Comparison of ENCODE assay signal across 29 mouse cellular contexts in genomic region chr5:134260001-134260636, GRCm38 (mm10). TPM values are rescaled to one million over a fixed set of nuclear protein-coding genes. Genes with fewer than 3 reads are reported as not detected.
DNase-seq lines count a peak whose midpoint lies in the region; ATAC-seq and TF ChIP-seq lines count a peak whose summit lies in the region.
"Had no signal": no experiment of that assay in that cellular context is flagged by ENCODE, and none has a peak within 500 bp of the region (broad histone marks: within the 10 kb centered on the region; RNA-seq: fewer than 3 reads in every experiment).

No protein-coding gene starts in this region.

- WGBS in liver, embryonic 12.5 days (ENCODE audit: insufficient replicate concordance), result 86% methylated on average over 9 of the region's 9 CpGs

- H3K36me3 ChIP-seq in testis, adult 2 months (ENCODE audit: control insufficient read depth, insufficient read depth, low read length), result peaks cover 3% of the 10 kb centered on the region
- H3K36me3 ChIP-seq in liver, embryonic 12.5 days, result peaks cover 98% of the 10 kb centered on the region

- peak; percentile 21 to 34 for DNase-seq in cerebellum, adult 18-20 months
- DNase-seq in cerebellum, adult 8-10 months, result no peak
- no peak for DNase-seq in testis, postnatal 10 days (ENCODE audit: low spot score)
- peak; percentile 39 for DNase-seq in cerebellum, adult 9-11 months
- DNase-seq in urinary bladder, postnatal 10 days (ENCODE audit: low spot score), result no peak
- DNase-seq: adrenal gland, postnatal 10 days; gastrocnemius, adult 2 months; gastrocnemius, postnatal 36 days; heart, adult 2 months; kidney, adult 8-10 months; kidney, postnatal 4 days; liver, postnatal 0 days; lung, postnatal 36 days; retina, postnatal 1 day; right cerebral cortex, postnatal 14 days; thymus, adult 18-20 months; thymus, postnatal 4 days had no signal

- H3K4me3 ChIP-seq in testis, adult 2 months (ENCODE audit: control insufficient read depth, low read depth, low read length), result peak overlapping the region; percentile 10; the same call in 1 of the 2 replicates
- H3K4me3 ChIP-seq in liver, embryonic 12.5 days, result no peak overlapping the region
- H3K4me3 ChIP-seq: embryonic facial prominence, embryonic 13.5 days; forebrain, embryonic 10.5 days; forebrain, embryonic 15.5 days; gastrocnemius, adult 2 months; heart, adult 2 months; heart, embryonic 12.5 days; limb, embryonic 13.5 days; midbrain, embryonic 12.5 days; stomach, embryonic 15.5 days had no signal

- no peaks in the 10 kb centered on the region for H3K27me3 ChIP-seq in testis, adult 2 months (ENCODE audit: control insufficient read depth, insufficient read depth, low read length)
- no peaks in the 10 kb centered on the region for H3K27me3 ChIP-seq in liver, embryonic 12.5 days (replicated peaks)
- H3K27me3 ChIP-seq: embryonic facial prominence, embryonic 13.5 days; forebrain, embryonic 15.5 days; heart, embryonic 12.5 days; limb, embryonic 13.5 days; midbrain, embryonic 12.5 days; stomach, embryonic 15.5 days had no signal

- no peaks in the 10 kb centered on the region for H3K9me3 ChIP-seq in liver, embryonic 12.5 days (replicated peaks)
- H3K9me3 ChIP-seq: embryonic facial prominence, embryonic 13.5 days; forebrain, embryonic 10.5 days; forebrain, embryonic 15.5 days; heart, embryonic 12.5 days; limb, embryonic 13.5 days; midbrain, embryonic 12.5 days; stomach, embryonic 15.5 days had no signal

- no peak for TF ChIP-seq CTCF in testis, adult 2 months (IDR thresholded peaks at IDR 0.05; ENCODE audit: control insufficient read depth, insufficient read depth, insufficient replicate concordance, low read depth, low read length)

- H3K4me2 ChIP-seq in liver, embryonic 12.5 days, result no peak overlapping the region
- H3K4me2 ChIP-seq: embryonic facial prominence, embryonic 13.5 days; forebrain, embryonic 15.5 days; heart, embryonic 12.5 days; hindbrain, embryonic 14.5 days; limb, embryonic 13.5 days; liver, embryonic 11.5 days; midbrain, embryonic 12.5 days; stomach, embryonic 15.5 days had no signal

- H3K4me1 ChIP-seq in testis, adult 2 months (ENCODE audit: control insufficient read depth, insufficient read depth, low read length), result no peaks in the 10 kb centered on the region
- H3K4me1 ChIP-seq in liver, embryonic 12.5 days, result 0 out of 2 replicates have a peak, but pooled peaks cover 4% of the 10 kb centered on the region
- H3K4me1 ChIP-seq: embryonic facial prominence, embryonic 13.5 days; forebrain, embryonic 10.5 days; forebrain, embryonic 15.5 days; heart, embryonic 12.5 days; limb, embryonic 13.5 days; midbrain, embryonic 12.5 days; stomach, embryonic 15.5 days had no signal

- no peak for TF ChIP-seq POLR2A in testis, adult 2 months (IDR thresholded peaks at IDR 0.05; ENCODE audit: control insufficient read depth, low read depth, low read length)

- no peak overlapping the region for H3K9ac ChIP-seq in liver, embryonic 12.5 days
- H3K9ac ChIP-seq: embryonic facial prominence, embryonic 13.5 days; forebrain, embryonic 15.5 days; heart, embryonic 12.5 days; hindbrain, embryonic 14.5 days; limb, embryonic 13.5 days; liver, postnatal 0 days; midbrain, embryonic 12.5 days; stomach, embryonic 15.5 days had no signal

- ATAC-seq in liver, embryonic 12.5 days, result no peak
- ATAC-seq: forebrain, embryonic 15.5 days; liver, postnatal 0 days had no signal

- no peak overlapping the region for H3K27ac ChIP-seq in testis, adult 2 months (ENCODE audit: control insufficient read depth, insufficient read depth, low read depth, low read length)
- no peak overlapping the region for H3K27ac ChIP-seq in liver, embryonic 12.5 days
- H3K27ac ChIP-seq: embryonic facial prominence, embryonic 13.5 days; forebrain, embryonic 10.5 days; forebrain, embryonic 15.5 days; gastrocnemius, adult 2 months; heart, adult 2 months; hindbrain, embryonic 14.5 days; kidney, postnatal 0 days; limb, embryonic 13.5 days; midbrain, embryonic 12.5 days; stomach, embryonic 15.5 days had no signal

RNA-seq across cellular contexts. Expression of gene Ncf1, which starts 30.7 kb away (rescaled TPM):
- polyA plus RNA-seq in testis, adult 2 months (2012; rRNA removed), result 0.56 and 0.67 TPM in 2 replicates
- 8.4 and 9.2 TPM in 2 replicates for polyA plus RNA-seq in liver, embryonic 12.5 days (2016; fragmentation: Nextera tagmentation; extraction: Ambion mirVana)

RNA-seq across cellular contexts. Expression of gene Gtf2i, which starts 54.4 kb away (rescaled TPM):
- polyA plus RNA-seq in testis, adult 2 months (2012; rRNA removed), result 79.9 and 84.4 TPM in 2 replicates
- 65.4 and 65.6 TPM in 2 replicates for polyA plus RNA-seq in liver, embryonic 12.5 days (2016; fragmentation: Nextera tagmentation; extraction: Ambion mirVana)

Comparison
In these comparisons a context has a peak if more than half of its experiments do, and no peak if none do; other contexts are left out.
1. DNase-seq: peak in cerebellum, adult 18-20 months (2 of 2) and cerebellum, adult 9-11 months (single experiment); none in cerebellum, adult 8-10 months (single experiment), testis, postnatal 10 days (single experiment) and urinary bladder, postnatal 10 days (single experiment).